Mouse (Mus musculus) intestine, embryonic 14.5 days (tissue): ENCODE data around the gene Dach1. TPM values are rescaled to one million over a fixed set of nuclear protein-coding genes. Genes with fewer than 3 reads are reported as not detected.

ENCODE experiments used
- ATAC-seq: fragments of 200-750 bp; cut with Nextera tagmentation; replicated peaks from 2 replicates; pipeline ENCODE4 v1.8.0; 2017; ENCODE audit warnings: low read depth, moderate number of reproducible peaks, moderate TSS enrichment, moderate library complexity; ENCODE audit not compliant: low FRiP score, low TSS enrichment
- DNase-seq: peaks from one replicate; pipeline ENCODE4 v3.0.0-alpha.2; 2018; ENCODE audit warnings: low spot score
- H3K27ac ChIP-seq: fragments of 300-500 bp; sonication (generic); 2 replicates; pipeline ENCODE4 v1.5.1; 2014; ENCODE audit warnings: low read depth, mild to moderate bottlenecking, control low read depth
- H3K27me3 ChIP-seq: fragments of 300-500 bp; sonication (generic); replicated peaks from 2 replicates; pipeline ENCODE4 v1.6.1; 2014; ENCODE audit warnings: low read length, control low read depth; ENCODE audit not compliant: control insufficient read depth, insufficient read depth
- H3K36me3 ChIP-seq: fragments of 300-500 bp; sonication (generic); 2 replicates; pipeline ENCODE4 v1.6.1; 2014; ENCODE audit warnings: low read length, control low read depth; ENCODE audit not compliant: control insufficient read depth, insufficient read depth
- H3K4me1 ChIP-seq: fragments of 300-500 bp; sonication (generic); replicated peaks from 2 replicates; pipeline ENCODE4 v1.6.1; 2014; ENCODE audit warnings: low read length, control low read depth, mixed read lengths; ENCODE audit not compliant: control insufficient read depth, insufficient read depth
- H3K4me2 ChIP-seq: fragments of 300-500 bp; sonication (generic); 2 replicates; pipeline ENCODE4 v1.6.1; 2014; ENCODE audit warnings: low read length
- H3K4me3 ChIP-seq: fragments of 300-500 bp; sonication (generic); 2 replicates; pipeline ENCODE4 v1.5.1; 2014; ENCODE audit warnings: low read depth, low read length, control low read depth, mixed read lengths
- H3K9ac ChIP-seq: fragments of 300-500 bp; sonication (generic); 2 replicates; pipeline ENCODE4 v1.6.1; 2014; ENCODE audit warnings: mild to moderate bottlenecking, low read length
- H3K9me3 ChIP-seq: fragments of 300-500 bp; sonication (generic); 2 replicates; pipeline ENCODE4 v1.6.1; 2016; ENCODE audit warnings: low read length, control low read depth; ENCODE audit not compliant: control insufficient read depth
- WGBS: fragments of 180-500 bp; shearing (Covaris S2); extraction: QIAGEN DNeasy Blood & Tissue Kit; methylation state at CpG from one replicate; pipeline ENCODE4 v1.1.7; 2014; 5-methylcytosine and 5-hydroxymethylcytosine counted together
- polyA plus RNA-seq: library from polyadenylated mRNA; unstranded; fragments of >200 nt; fragmentation: Nextera tagmentation; extraction: Ambion mirVana; gene quantifications from 2 replicates; pipeline ENCODE4 v1.2.1, GENCODE M21; 2014

Gene Dach1
- polyA plus RNA-seq, 1 experiment from 2014 or later, result 3.2 TPM

DNA sequence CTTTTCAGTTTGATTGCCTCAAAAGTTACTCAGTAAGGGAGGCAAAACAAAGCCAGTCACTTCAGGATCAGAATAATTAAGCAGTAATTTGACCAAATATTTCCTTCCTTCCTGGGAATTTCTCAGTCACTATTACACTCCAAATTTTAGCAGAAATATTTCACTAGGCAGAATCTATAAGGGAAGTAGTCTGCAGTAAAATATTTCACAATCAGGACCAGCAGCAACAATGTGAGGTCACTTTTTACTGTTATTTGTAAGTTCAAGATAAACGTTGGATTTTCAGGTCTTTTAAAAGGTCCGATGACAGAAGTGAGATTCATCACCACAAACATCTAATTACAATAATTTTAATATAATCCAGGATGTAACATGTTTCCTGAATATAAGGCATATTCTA, 82.2 kb downstream of the Dach1 start:
- 72% methylated on average over 2 of the region's 2 CpGs for WGBS
- H3K36me3 ChIP-seq, result no peaks in the 10 kb centered on the region
- no peak for ATAC-seq
- no peak overlapping the region for H3K9ac ChIP-seq
- no peak for DNase-seq
- H3K4me2 ChIP-seq, result no peak overlapping the region
- no peaks in the 10 kb centered on the region for H3K4me1 ChIP-seq
- H3K9me3 ChIP-seq, result no peaks in the 10 kb centered on the region
- H3K27me3 ChIP-seq, result no peaks in the 10 kb centered on the region
- H3K27ac ChIP-seq, result no peak overlapping the region
- no peak overlapping the region for H3K4me3 ChIP-seq

DNA sequence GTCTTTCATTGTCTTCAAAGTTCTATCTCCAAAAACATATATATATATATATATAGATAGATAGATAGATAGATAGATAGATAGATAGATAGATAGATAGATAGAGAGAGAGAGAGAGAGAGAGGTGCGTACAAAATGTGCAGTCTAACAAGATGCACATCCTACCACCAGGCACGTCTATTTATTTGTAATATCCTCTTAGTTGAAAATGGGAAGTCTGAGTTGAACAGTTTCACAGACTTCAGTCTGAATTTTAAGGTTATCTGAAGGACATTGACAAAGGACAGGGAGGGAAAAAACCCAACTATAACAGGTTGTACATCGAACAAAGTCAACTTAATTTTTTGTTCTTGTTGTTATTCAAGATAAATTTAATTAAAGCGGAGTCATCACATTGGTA, 82.8 kb downstream of the Dach1 start:
- DNase-seq, result no peak
- H3K4me3 ChIP-seq, result no peak overlapping the region
- H3K4me2 ChIP-seq, result no peak overlapping the region
- H3K27ac ChIP-seq, result no peak overlapping the region
- no peaks in the 10 kb centered on the region for H3K4me1 ChIP-seq
- no peaks in the 10 kb centered on the region for H3K36me3 ChIP-seq
- H3K9me3 ChIP-seq, result no peaks in the 10 kb centered on the region
- H3K27me3 ChIP-seq, result no peaks in the 10 kb centered on the region
- no peak overlapping the region for H3K9ac ChIP-seq
- 89% methylated on average over 4 of the region's 4 CpGs for whole genome bisulfite sequencing
- ATAC-seq, result no peak

DNA sequence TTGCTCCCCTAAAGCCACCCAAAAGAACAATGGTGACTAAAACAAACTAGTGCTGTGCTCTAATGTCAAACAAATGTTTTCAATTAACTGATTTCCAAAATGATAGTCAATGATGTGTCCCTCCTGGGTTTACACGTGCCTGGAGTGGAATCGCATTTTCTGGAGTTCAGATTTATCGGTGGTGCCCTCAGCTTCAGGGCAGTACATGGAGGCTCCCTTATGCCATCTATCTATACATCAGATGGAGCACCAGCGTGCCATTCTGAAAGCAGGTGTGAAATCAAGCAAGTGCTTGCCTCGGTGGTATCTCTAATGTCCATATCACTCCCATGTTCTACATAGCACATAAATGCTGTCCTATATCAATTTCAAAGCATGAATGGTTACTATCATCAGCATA, 84.4 kb downstream of the Dach1 start:
- Histone ChIP-seq H3K9me3 (no peaks in the 10 kb centered on the region), H3K27ac (no peak overlapping the region), H3K9ac (no peak overlapping the region), H3K4me2 (no peak overlapping the region), H3K4me3 (no peak overlapping the region), H3K4me1 (no peaks in the 10 kb centered on the region), H3K27me3 (no peaks in the 10 kb centered on the region), H3K36me3 (no peaks in the 10 kb centered on the region)
- 77% methylated on average over 5 of the region's 5 CpGs for WGBS
- DNase-seq (no peak), ATAC-seq (no peak)

DNA sequence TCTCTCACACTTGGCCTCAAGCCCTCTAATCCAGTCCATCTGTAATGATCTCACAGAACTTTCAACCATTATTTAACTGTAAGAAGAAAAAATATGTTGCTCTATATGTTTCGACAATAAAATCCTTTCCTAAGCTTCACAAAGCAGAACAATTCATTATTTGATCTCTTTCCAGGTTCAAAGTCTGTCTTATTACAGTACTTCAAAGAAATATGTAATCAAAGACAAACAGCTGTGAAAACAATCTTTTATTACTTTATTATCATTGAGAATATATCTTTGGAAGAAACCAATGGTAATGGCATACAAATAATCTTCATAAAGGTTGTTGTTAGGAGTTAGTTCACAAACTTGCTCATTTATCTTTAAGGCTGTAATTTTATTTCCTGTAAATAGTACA, 84.8 kb downstream of the Dach1 start:
- H3K9me3 ChIP-seq, result no peaks in the 10 kb centered on the region
- H3K4me3 ChIP-seq, result no peak overlapping the region
- no peak overlapping the region for H3K4me2 ChIP-seq
- H3K36me3 ChIP-seq, result no peaks in the 10 kb centered on the region
- H3K27ac ChIP-seq, result no peak overlapping the region
- no peaks in the 10 kb centered on the region for H3K4me1 ChIP-seq
- H3K9ac ChIP-seq, result no peak overlapping the region
- WGBS, result 52% methylated on average over 1 of the region's 1 CpGs
- no peak for ATAC-seq
- H3K27me3 ChIP-seq, result no peaks in the 10 kb centered on the region
- DNase-seq, result no peak

DNA sequence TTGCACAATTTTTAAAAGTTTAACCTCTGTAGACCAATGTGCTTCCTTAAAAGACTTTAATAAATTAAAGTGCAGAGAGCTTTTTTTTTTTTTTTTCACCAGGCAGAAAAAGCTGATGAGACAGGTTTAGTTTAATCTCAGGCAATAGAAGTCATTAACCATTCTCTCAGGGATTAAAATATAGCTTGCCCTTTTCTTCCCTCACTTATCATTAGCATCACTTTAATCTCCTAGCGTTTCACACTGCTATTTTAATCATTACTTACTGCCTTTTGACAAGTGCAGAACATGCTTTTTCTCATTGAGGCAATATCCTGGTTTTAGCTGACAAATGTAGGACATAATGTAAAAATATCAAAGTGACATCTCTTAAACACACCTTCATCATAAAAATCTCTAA, 86.1 kb downstream of the Dach1 start:
- Histone ChIP-seq H3K4me2 (no peak overlapping the region), H3K36me3 (no peaks in the 10 kb centered on the region), H3K27ac (no peak overlapping the region), H3K4me1 (no peaks in the 10 kb centered on the region), H3K9ac (no peak overlapping the region), H3K9me3 (no peaks in the 10 kb centered on the region), H3K27me3 (no peaks in the 10 kb centered on the region), H3K4me3 (no peak overlapping the region)
- no peak for DNase-seq
- WGBS, result 18% methylated on average over 1 of the region's 1 CpGs
- no peak for ATAC-seq

DNA sequence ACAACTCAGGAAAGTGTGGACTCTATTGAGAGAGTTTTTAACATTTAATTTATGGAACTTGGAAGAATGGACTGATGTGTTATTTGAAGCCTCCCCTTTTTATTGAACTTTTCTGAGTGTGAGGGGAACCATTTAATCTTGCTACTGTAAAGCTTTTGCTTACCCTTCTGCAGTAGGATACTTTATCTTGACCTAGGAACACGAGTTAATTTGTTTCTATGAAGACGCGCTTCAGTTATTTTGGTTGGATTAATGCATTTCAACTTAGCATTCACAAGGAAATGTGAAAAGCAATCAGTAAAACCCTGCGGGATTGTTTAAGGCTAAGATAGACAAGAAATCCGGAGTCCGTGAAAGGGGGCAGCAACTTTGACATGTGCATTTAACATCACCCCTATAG, 89.6 kb downstream of the Dach1 start:
- Histone ChIP-seq H3K27me3 (no peaks in the 10 kb centered on the region), H3K36me3 (no peaks in the 10 kb centered on the region), H3K4me3 (no peak overlapping the region), H3K9me3 (no peaks in the 10 kb centered on the region), H3K4me2 (no peak overlapping the region), H3K9ac (no peak overlapping the region), H3K27ac (no peak overlapping the region), H3K4me1 (no peaks in the 10 kb centered on the region)
- ATAC-seq (no peak), DNase-seq (no peak)
- 64% methylated on average over 6 of the region's 6 CpGs for WGBS

DNA sequence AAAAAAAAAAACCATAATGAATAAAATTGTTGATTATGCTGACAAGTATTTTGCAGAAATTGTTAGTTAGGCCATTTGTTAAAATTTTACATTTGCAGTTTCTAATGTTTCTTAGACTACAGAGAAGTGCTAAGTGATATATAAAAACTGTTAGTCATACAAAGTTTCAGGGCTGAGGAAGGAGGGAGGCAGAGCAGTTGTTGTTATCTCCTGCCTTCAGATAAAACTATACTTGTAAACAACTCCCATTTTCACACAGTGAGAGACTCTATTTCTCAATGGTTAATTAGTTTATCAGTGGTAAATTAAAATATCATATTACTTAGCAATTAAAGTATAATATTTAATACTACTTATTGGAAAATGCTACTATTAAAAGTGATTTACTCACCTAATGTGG, 91.6 kb downstream of the Dach1 start:
- Histone ChIP-seq H3K4me3 (no peak overlapping the region), H3K4me1 (no peaks in the 10 kb centered on the region), H3K9ac (no peak overlapping the region), H3K27ac (no peak overlapping the region), H3K9me3 (no peaks in the 10 kb centered on the region), H3K36me3 (no peaks in the 10 kb centered on the region), H3K4me2 (no peak overlapping the region), H3K27me3 (no peaks in the 10 kb centered on the region)
- no peak for ATAC-seq
- DNase-seq, result no peak

DNA sequence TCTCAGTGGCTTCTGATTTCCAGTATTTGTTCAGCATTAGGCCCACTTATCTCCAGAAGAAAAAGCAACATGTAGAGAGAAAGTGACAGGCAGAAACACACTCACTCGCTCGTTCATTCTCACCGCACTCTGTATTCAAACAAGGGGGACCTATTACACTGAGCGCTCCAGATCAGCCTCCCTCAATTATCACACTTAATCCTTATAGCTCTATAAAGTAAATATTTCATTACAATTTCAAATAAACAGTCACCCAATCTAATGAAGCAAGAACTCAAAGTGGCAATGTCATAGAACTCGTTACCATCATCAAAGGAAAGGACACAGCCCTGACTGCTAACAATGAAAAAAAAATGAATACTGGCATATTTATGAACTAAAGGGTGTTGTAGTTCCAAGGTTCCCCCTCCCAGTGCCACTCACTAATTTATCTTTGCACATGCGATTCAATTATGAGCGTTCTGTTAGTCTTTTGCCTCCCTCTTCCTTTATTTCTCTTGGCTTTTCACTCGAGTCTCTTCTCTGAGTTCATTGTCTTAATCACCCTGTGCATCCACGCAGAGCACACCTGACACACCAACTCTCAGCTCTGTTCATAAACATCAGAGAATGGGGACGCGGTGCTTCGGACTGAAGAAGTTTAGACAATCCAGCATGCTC, 96.0 kb downstream of the Dach1 start:
- Histone ChIP-seq H3K9me3 (no peaks in the 10 kb centered on the region), H3K27ac (no peak overlapping the region), H3K36me3 (no peaks in the 10 kb centered on the region), H3K9ac (no peak overlapping the region), H3K27me3 (no peaks in the 10 kb centered on the region), H3K4me2 (no peak overlapping the region), H3K4me1 (no peaks in the 10 kb centered on the region), H3K4me3 (no peak overlapping the region)
- 73% methylated on average over 12 of the region's 12 CpGs for WGBS
- DNase-seq, result no peak
- no peak for ATAC-seq

DNA sequence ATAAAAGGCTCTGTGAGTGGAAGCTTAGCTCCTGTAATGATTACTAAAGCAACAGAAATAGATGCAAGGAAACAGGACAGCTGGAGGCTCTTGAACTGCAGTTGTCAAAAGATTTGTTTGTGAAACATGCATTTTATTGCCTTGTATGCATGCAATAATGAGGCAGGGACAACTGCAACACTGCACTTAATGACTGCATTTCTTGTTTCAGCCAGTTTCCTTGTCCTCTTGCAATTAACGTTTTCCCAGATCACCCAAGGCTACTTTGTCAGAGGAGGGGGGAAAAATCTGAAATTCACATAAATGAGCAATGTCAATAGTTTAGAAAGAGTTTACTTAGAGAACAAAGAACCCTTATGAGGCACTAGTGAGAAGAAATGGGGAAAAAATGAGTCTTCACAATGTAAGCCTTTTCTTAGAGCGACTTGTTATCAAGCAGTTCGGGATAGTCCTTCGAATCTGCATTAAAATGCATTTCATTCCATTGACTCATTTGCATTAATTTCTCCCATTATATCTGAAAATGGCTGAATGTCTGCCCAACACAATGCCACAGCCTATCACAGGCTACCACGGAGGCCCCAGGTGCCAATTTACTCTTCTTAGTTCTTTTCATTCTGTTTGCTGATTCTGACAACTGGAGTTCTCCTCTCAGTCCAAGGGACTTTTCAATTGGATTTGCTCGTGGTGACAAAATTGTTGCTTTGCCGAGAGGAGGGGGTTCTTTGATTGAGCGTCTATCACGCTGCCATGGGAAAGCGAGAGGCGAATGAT, 96.7 kb downstream of the Dach1 start:
- H3K36me3 ChIP-seq, result no peaks in the 10 kb centered on the region
- H3K27ac ChIP-seq, result no peak overlapping the region
- H3K4me1 ChIP-seq, result no peaks in the 10 kb centered on the region
- no peak overlapping the region for H3K4me2 ChIP-seq
- no peak overlapping the region for H3K4me3 ChIP-seq
- no peaks in the 10 kb centered on the region for H3K27me3 ChIP-seq
- no peak for ATAC-seq
- DNase-seq, result no peak
- no peaks in the 10 kb centered on the region for H3K9me3 ChIP-seq
- no peak overlapping the region for H3K9ac ChIP-seq
- 57% methylated on average over 11 of the region's 11 CpGs for WGBS
